Mouse (Mus musculus) spleen, adult 2 months (tissue): ENCODE results near the gene Pif1. TPM values are rescaled to one million over a fixed set of nuclear protein-coding genes. Genes with fewer than 3 reads are reported as not detected.

ENCODE experiments used
- DNase-seq, 2 experiments: peaks; one replicate each; pipeline versions ENCODE4 v3.0.0 to v3.0.0-alpha.2; 2012 to 2021; ENCODE audit warnings: low spot score in 2 of 2, low read depth in 1 of 2
- H3K27ac ChIP-seq: fragments of 200-500 bp; 2 replicates; pipeline ENCODE4 v1.5.1; 2012; ENCODE audit warnings: low read length, inconsistent platforms; ENCODE audit not compliant: insufficient read depth
- H3K27me3 ChIP-seq: fragments of 200-500 bp; 2 replicates; pipeline ENCODE4 v1.6.1; 2012; ENCODE audit warnings: mild to moderate bottlenecking, moderate library complexity, low read length, inconsistent platforms; ENCODE audit not compliant: control insufficient read depth, insufficient read depth
- H3K36me3 ChIP-seq: fragments of 200-500 bp; 2 replicates; pipeline ENCODE4 v1.6.1; 2012; ENCODE audit warnings: mild to moderate bottlenecking, low read length, inconsistent platforms; ENCODE audit not compliant: control insufficient read depth, insufficient read depth
- H3K4me1 ChIP-seq: fragments of 200-500 bp; 2 replicates; pipeline ENCODE4 v1.6.1; 2011; ENCODE audit warnings: inconsistent platforms; ENCODE audit not compliant: control insufficient read depth, insufficient read depth, insufficient read length
- H3K4me3 ChIP-seq: fragments of 200-500 bp; 2 replicates; pipeline ENCODE4 v1.5.1; 2011; ENCODE audit warnings: mild to moderate bottlenecking, inconsistent platforms; ENCODE audit not compliant: insufficient read depth, insufficient read length; ENCODE audit errors: extremely low read depth
- CTCF ChIP-seq: fragments of 200-500 bp; IDR thresholded peaks from 2 replicates; pipeline ENCODE4 v1.5.1; 2011; ENCODE audit warnings: mild to moderate bottlenecking, inconsistent platforms; ENCODE audit not compliant: insufficient read depth, insufficient read length, insufficient replicate concordance; ENCODE audit errors: extremely low read depth
- POLR2A ChIP-seq: fragments of 200-500 bp; IDR thresholded peaks from 2 replicates; pipeline ENCODE4 v1.6.1; 2011; ENCODE audit warnings: low read depth, low read length, inconsistent platforms
- WGBS: fragments of 180-500 bp; shearing (Covaris S2); methylation state at CpG from one replicate; pipeline ENCODE4 v1.1.7; 2018; 5-methylcytosine and 5-hydroxymethylcytosine counted together
- polyA plus RNA-seq: library from polyadenylated mRNA; depleted of rRNA; stranded (reverse); fragments of >200 nt; gene quantifications from 2 replicates; pipeline ENCODE4 v1.2.3, GENCODE M21; 2012

Pif1 gene
- polyA plus RNA-seq, 1 experiment, result 4.3 TPM

GRCm38 (mm10) chr9:65607120-65607519 is 20.2 kb downstream of the Pif1 start:
- DNase-seq, result no peak
- H3K27ac ChIP-seq, result no peak overlapping the region
- 96% methylated on average over 2 of the region's 2 CpGs for WGBS
- no peak overlapping the region for H3K4me3 ChIP-seq
- no peaks in the 10 kb centered on the region for H3K4me1 ChIP-seq
- H3K27me3 ChIP-seq, result no peaks in the 10 kb centered on the region
- TF ChIP-seq POLR2A (no peak), CTCF (no peak)
- no peaks in the 10 kb centered on the region for H3K36me3 ChIP-seq

- TF ChIP-seq CTCF, result no peak
- TF ChIP-seq POLR2A, result no peak
- no peak overlapping the region for H3K27ac ChIP-seq
Measured at GRCm38 (mm10) chr9:65611969-65612486, 25.1 kb downstream of the Pif1 start.

DNA sequence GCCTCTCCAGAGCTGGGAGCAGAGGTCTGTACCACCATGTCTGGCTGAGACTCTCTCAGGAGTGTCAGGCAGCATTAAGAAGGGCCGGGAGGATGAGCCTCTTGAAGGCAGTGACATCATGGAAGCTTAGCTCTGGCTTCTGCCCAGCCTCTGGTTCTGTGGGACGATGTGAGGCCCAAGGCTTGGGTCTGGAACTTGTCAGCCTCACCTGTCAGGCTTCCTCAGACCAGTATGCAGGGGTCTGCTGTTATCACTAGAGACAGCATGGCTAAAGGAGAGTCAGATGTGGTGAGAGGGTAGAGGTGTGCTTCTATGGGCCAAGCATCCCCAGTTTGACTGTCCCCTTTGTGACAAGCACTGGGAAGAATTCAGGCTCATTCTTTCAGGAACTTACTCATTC is 26.1 kb downstream of the Pif1 start:
- no peaks in the 10 kb centered on the region for H3K4me1 ChIP-seq
- no peak for TF ChIP-seq POLR2A
- TF ChIP-seq CTCF, result no peak
- no peaks in the 10 kb centered on the region for H3K36me3 ChIP-seq
- H3K27ac ChIP-seq, result no peak overlapping the region
- H3K4me3 ChIP-seq, result no peak overlapping the region
- H3K27me3 ChIP-seq, result no peaks in the 10 kb centered on the region
- WGBS, result 87% methylated on average over 2 of the region's 2 CpGs
- no peak for DNase-seq

More at GRCm38 (mm10) chr9:65611969-65612486, 25.1 kb downstream of the Pif1 start:
- Histone ChIP-seq H3K27me3 (no peaks in the 10 kb centered on the region), H3K4me3 (no peak overlapping the region), H3K4me1 (no peaks in the 10 kb centered on the region), H3K36me3 (no peaks in the 10 kb centered on the region)
- 90% methylated on average over 5 of the region's 5 CpGs for WGBS
- DNase-seq, result no peak

GRCm38 (mm10) chr9:65619311-65619710 is 32.4 kb downstream of the Pif1 start:
- H3K27ac ChIP-seq, result no peak overlapping the region
- 74% methylated on average over 3 of the region's 3 CpGs for WGBS
- H3K27me3 ChIP-seq, result no peaks in the 10 kb centered on the region
- no peak for DNase-seq
- H3K4me3 ChIP-seq, result no peak overlapping the region
- H3K4me1 ChIP-seq, result no peaks in the 10 kb centered on the region
- no peaks in the 10 kb centered on the region for H3K36me3 ChIP-seq
- TF ChIP-seq POLR2A (no peak), CTCF (no peak)

GRCm38 (mm10) chr9:65621196-65621595 is 34.2 kb downstream of the Pif1 start:
- Histone ChIP-seq H3K27ac (no peak overlapping the region), H3K4me3 (no peak overlapping the region), H3K27me3 (no peaks in the 10 kb centered on the region), H3K4me1 (no peaks in the 10 kb centered on the region), H3K36me3 (no peaks in the 10 kb centered on the region)
- 90% methylated on average over 4 of the region's 4 CpGs for WGBS
- TF ChIP-seq CTCF (no peak), POLR2A (no peak)
- no peak for DNase-seq

- no peak for DNase-seq
- no peaks in the 10 kb centered on the region for H3K27me3 ChIP-seq
- TF ChIP-seq POLR2A, result no peak
- TF ChIP-seq CTCF, result no peak
- H3K4me3 ChIP-seq, result no peak overlapping the region
- H3K4me1 ChIP-seq, result no peaks in the 10 kb centered on the region
- H3K27ac ChIP-seq, result no peak overlapping the region
- 83% methylated on average over 2 of the region's 2 CpGs for WGBS
- H3K36me3 ChIP-seq, result no peaks in the 10 kb centered on the region
Measured at GRCm38 (mm10) chr9:65621666-65622065, 34.7 kb downstream of the Pif1 start.

GRCm38 (mm10) chr9:65622826-65623225 is 35.9 kb downstream of the Pif1 start:
- WGBS, result 28% methylated on average over 5 of the region's 5 CpGs
- TF ChIP-seq POLR2A, result no peak
- no peak for TF ChIP-seq CTCF
- no peak overlapping the region for H3K27ac ChIP-seq
- H3K4me1 ChIP-seq, result no peaks in the 10 kb centered on the region
- no peak overlapping the region for H3K4me3 ChIP-seq
- no peaks in the 10 kb centered on the region for H3K36me3 ChIP-seq
- H3K27me3 ChIP-seq, result no peaks in the 10 kb centered on the region
- DNase-seq, result no peak
